Mouse (Mus musculus) thymus, adult 2 months (tissue): Measurements from ENCODE around the gene Iqcg. TPM values are rescaled to one million over a fixed set of nuclear protein-coding genes. Genes with fewer than 3 reads are reported as not detected.

ENCODE experiments used
- DNase-seq: peaks from one replicate; pipeline ENCODE4 v3.0.0; 2021
- H3K27ac ChIP-seq: fragments of 200-500 bp; 2 replicates; pipeline ENCODE4 v1.5.1; 2012; ENCODE audit warnings: low read length, control low read depth; ENCODE audit not compliant: control insufficient read depth, insufficient read depth
- H3K27me3 ChIP-seq: fragments of 200-500 bp; 2 replicates; pipeline ENCODE4 v1.6.1; 2012; ENCODE audit warnings: mild to moderate bottlenecking, low read length, moderate library complexity, mixed read lengths; ENCODE audit not compliant: control insufficient read depth, insufficient read depth
- H3K36me3 ChIP-seq: fragments of 200-500 bp; 2 replicates; pipeline ENCODE4 v1.6.1; 2012; ENCODE audit warnings: mild to moderate bottlenecking, low read length, moderate library complexity; ENCODE audit not compliant: control insufficient read depth, insufficient read depth
- H3K4me1 ChIP-seq: fragments of 200-500 bp; replicated peaks from 2 replicates; pipeline ENCODE4 v1.6.1; 2012; ENCODE audit warnings: low read length; ENCODE audit not compliant: control insufficient read depth, insufficient read depth
- H3K4me3 ChIP-seq: fragments of 200-500 bp; 2 replicates; pipeline ENCODE4 v1.5.1; 2012; ENCODE audit warnings: mild to moderate bottlenecking, low read length, control low read depth, moderate library complexity; ENCODE audit not compliant: control insufficient read depth, insufficient read depth
- CTCF ChIP-seq: fragments of 200-500 bp; IDR thresholded peaks from 2 replicates; pipeline ENCODE4 v1.5.1; 2012; ENCODE audit warnings: mild to moderate bottlenecking, control low read depth, low read length, moderate library complexity, borderline replicate concordance; ENCODE audit not compliant: control insufficient read depth, poor library complexity, insufficient read depth; ENCODE audit errors: extremely low read depth
- POLR2A ChIP-seq: fragments of 200-500 bp; IDR thresholded peaks from 2 replicates; pipeline ENCODE4 v1.6.1; 2012; ENCODE audit warnings: mild to moderate bottlenecking, low read length, control low read depth, moderate library complexity; ENCODE audit not compliant: control insufficient read depth, poor library complexity, insufficient read depth; ENCODE audit errors: extremely low read depth
- WGBS: fragments of 180-500 bp; shearing (Covaris S2); methylation state at CpG from one replicate; pipeline ENCODE4 v1.1.7; 2018; 5-methylcytosine and 5-hydroxymethylcytosine counted together
- polyA plus RNA-seq: library from polyadenylated mRNA; depleted of rRNA; stranded (reverse); fragments of >200 nt; gene quantifications from 2 replicates; pipeline ENCODE4 v1.2.3, GENCODE M21; 2012

The Iqcg gene
- polyA plus RNA-seq, 1 experiment = 0.12 TPM

- 22% methylated on average over 5 of the region's 5 CpGs for WGBS
- no peak overlapping the region for H3K4me3 ChIP-seq
- H3K4me1 ChIP-seq = peaks cover 19% of the 10 kb centered on the region
- H3K27ac ChIP-seq = no peak overlapping the region
- no peak for DNase-seq
- no peaks in the 10 kb centered on the region for H3K27me3 ChIP-seq
- TF ChIP-seq CTCF = no peak
- no peak for TF ChIP-seq POLR2A
- no peaks in the 10 kb centered on the region for H3K36me3 ChIP-seq
These were observed 18.9 kb upstream of the Iqcg start for GRCm38 (mm10) chr16:33074967-33075366.

GRCm38 (mm10) chr16:33072871-33073557, 17.0 kb upstream of the Iqcg start:
- WGBS = 93% methylated on average over 6 of the region's 6 CpGs
- Histone ChIP-seq H3K36me3 (no peaks in the 10 kb centered on the region), H3K4me3 (no peak overlapping the region), H3K27me3 (no peaks in the 10 kb centered on the region), H3K4me1 (peaks cover 18% of the 10 kb centered on the region), H3K27ac (no peak overlapping the region)
- DNase-seq = no peak
- TF ChIP-seq CTCF (no peak), POLR2A (no peak)

DNA sequence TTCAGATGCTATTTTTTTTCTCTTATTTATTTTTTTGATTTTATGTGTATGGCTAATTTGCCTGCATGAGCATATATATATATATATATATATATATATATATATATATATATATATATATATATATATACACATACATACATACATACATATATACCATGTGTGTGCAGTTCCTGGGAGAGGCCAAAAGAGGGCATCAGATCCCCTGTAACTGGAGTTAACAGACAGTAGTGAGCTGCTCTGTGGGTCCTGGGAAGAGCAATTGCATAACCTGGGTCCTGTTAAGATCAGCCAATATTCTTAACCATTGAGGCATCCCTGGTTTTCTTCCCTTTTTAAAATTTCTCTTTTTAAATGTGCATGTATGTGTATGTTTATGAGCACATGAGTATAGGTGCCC, 14.9 kb upstream of the Iqcg start:
- H3K36me3 ChIP-seq = no peaks in the 10 kb centered on the region
- H3K4me1 ChIP-seq = peaks cover 6% of the 10 kb centered on the region
- DNase-seq = no peak
- H3K4me3 ChIP-seq = no peak overlapping the region
- H3K27me3 ChIP-seq = no peaks in the 10 kb centered on the region
- no peak overlapping the region for H3K27ac ChIP-seq
- TF ChIP-seq CTCF (no peak), POLR2A (no peak)

GRCm38 (mm10) chr16:33064636-33065035, 8.6 kb upstream of the Iqcg start:
- WGBS = 93% methylated on average over 9 of the region's 9 CpGs

GRCm38 (mm10) chr16:33063267-33063666, 7.2 kb upstream of the Iqcg start:
- no peak for TF ChIP-seq POLR2A
- no peak for TF ChIP-seq CTCF
- no peak overlapping the region for H3K4me3 ChIP-seq
- DNase-seq = no peak
- WGBS = 46% methylated on average over 7 of the region's 7 CpGs
- no peaks in the 10 kb centered on the region for H3K27me3 ChIP-seq
- peaks cover 21% of the 10 kb centered on the region for H3K36me3 ChIP-seq
- no peak overlapping the region for H3K27ac ChIP-seq
- H3K4me1 ChIP-seq = peaks cover 2% of the 10 kb centered on the region; the same call in 1 of the 2 replicates

More at GRCm38 (mm10) chr16:33064636-33065035, 8.6 kb upstream of the Iqcg start:
- DNase-seq = no peak
- H3K4me1 ChIP-seq = peaks cover 2% of the 10 kb centered on the region; the same call in 1 of the 2 replicates
- H3K27ac ChIP-seq = no peak overlapping the region
- H3K36me3 ChIP-seq = peaks cover 8% of the 10 kb centered on the region
- no peak for TF ChIP-seq POLR2A
- no peak for TF ChIP-seq CTCF
- H3K4me3 ChIP-seq = no peak overlapping the region
- H3K27me3 ChIP-seq = no peaks in the 10 kb centered on the region

- Histone ChIP-seq H3K4me1 (peaks cover 5% of the 10 kb centered on the region; the same call in 1 of the 2 replicates), H3K27ac (no peak overlapping the region), H3K27me3 (no peaks in the 10 kb centered on the region), H3K36me3 (peaks cover 26% of the 10 kb centered on the region), H3K4me3 (peak overlapping the region; percentile 89)
- peak; percentile 30 for DNase-seq
- TF ChIP-seq POLR2A (no peak), CTCF (no peak)
- 1% methylated on average over 35 of the region's 35 CpGs for WGBS
These were observed 6.7 kb upstream of the Iqcg start for GRCm38 (mm10) chr16:33062682-33063131.
